Mouse (Mus musculus) intestine, embryonic 15.5 days (tissue): ENCODE measurements around the gene Zwint. TPM values are rescaled to one million over a fixed set of nuclear protein-coding genes. Genes with fewer than 3 reads are reported as not detected.
A peak's percentile ranks its signal among the peaks of the same experiment; 100 is the strongest.

Experiments
- ATAC-seq: fragments of 200-750 bp; cut with Nextera tagmentation; 2 replicates; pipeline ENCODE4 v1.8.0; 2017; ENCODE audit warnings: moderate TSS enrichment, moderate library complexity
- H3K27ac ChIP-seq: fragments of 300-500 bp; sonication (generic); 2 replicates; pipeline ENCODE4 v1.5.1; 2015; ENCODE audit warnings: mild to moderate bottlenecking, inconsistent platforms
- H3K27me3 ChIP-seq: fragments of 300-500 bp; sonication (generic); replicated peaks from 2 replicates; pipeline ENCODE4 v1.6.1; 2015; ENCODE audit warnings: inconsistent platforms
- H3K36me3 ChIP-seq: fragments of 300-500 bp; sonication (generic); 2 replicates; pipeline ENCODE4 v1.6.1; 2015; ENCODE audit warnings: inconsistent platforms
- H3K4me1 ChIP-seq: fragments of 300-500 bp; sonication (generic); replicated peaks from 2 replicates; pipeline ENCODE4 v1.6.1; 2015; ENCODE audit warnings: inconsistent platforms
- H3K4me2 ChIP-seq: fragments of 300-500 bp; sonication (generic); replicated peaks from 2 replicates; pipeline ENCODE4 v1.6.1; 2015; ENCODE audit warnings: mild to moderate bottlenecking, inconsistent platforms
- H3K4me3 ChIP-seq: fragments of 300-500 bp; sonication (generic); replicated peaks from 2 replicates; pipeline ENCODE4 v1.5.1; 2015; ENCODE audit warnings: inconsistent platforms
- H3K9ac ChIP-seq: fragments of 300-500 bp; sonication (generic); 2 replicates; pipeline ENCODE4 v1.6.1; 2015; ENCODE audit warnings: inconsistent platforms
- H3K9me3 ChIP-seq: fragments of 300-500 bp; sonication (generic); 2 replicates; pipeline ENCODE4 v1.6.1; 2016; ENCODE audit warnings: inconsistent platforms
- WGBS: fragments of 180-500 bp; shearing (Covaris S2); methylation state at CpG from one replicate; pipeline ENCODE4 v1.1.7; 2015; 5-methylcytosine and 5-hydroxymethylcytosine counted together
- polyA plus RNA-seq: library from polyadenylated mRNA; unstranded; fragments of >200 nt; fragmentation: Nextera tagmentation; extraction: Ambion mirVana; gene quantifications from 2 replicates; pipeline ENCODE4 v1.2.1, GENCODE M21; 2015

Gene Zwint
- 204 and 216 TPM in 2 replicates for polyA plus RNA-seq

DNA sequence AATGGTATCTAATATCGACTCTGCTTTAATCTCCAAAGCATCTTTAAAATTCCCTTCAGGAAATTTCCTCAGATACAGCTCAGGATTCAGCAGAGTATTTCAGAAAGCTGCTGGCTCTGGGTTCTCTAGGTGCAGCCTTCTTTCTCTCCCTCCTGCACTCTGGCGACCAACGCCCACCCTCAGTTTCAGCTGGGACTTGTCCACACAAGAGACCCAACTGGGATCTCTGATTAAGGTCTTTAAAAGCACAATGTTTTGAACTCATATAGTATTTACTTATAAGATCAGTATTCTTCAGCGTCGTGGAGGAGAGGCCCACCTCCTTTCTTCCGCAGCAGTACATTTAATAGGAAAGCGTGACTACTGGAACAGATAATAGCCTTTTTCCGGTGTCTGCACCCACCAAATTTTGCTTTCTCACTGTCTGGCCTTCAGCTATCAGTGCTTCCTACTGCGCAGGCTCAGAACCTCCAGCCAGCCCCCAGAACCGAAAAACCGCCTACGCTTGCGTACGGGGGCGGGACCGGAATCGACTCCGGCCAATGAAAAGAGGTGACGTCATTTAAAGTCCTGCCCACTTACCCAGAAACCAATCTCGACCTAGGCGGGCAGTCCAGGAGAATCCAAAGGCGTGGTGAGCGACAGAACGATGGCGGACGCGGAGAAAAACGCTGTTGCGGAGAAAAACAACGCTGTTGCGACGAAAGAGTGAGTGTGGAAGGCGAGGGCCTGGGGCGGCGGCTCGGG lies at the start of gene Zwint:
Gene Zwint (plus strand): TSS at position 576 of the 747 bp plus-strand sequence.
- 3% methylated on average over 36 of the region's 36 CpGs for WGBS
- Histone ChIP-seq H3K4me2 (peak within 1 kb of the TSS; percentile 70), H3K27ac (peak within 1 kb of the TSS; percentile 93), H3K9ac (peak within 1 kb of the TSS; percentile 76), H3K4me1 (peaks cover 10% of the 10 kb centered on the region), H3K27me3 (no peaks in the 10 kb centered on the region; the same call in 1 of the 2 replicates), H3K9me3 (no peaks in the 10 kb centered on the region), H3K36me3 (peaks cover 18% of the 10 kb centered on the region; the same call in 1 of the 2 replicates), H3K4me3 (peak within 1 kb of the TSS; percentile 82)
- peak; percentile 99 for ATAC-seq

GRCm38 (mm10) chr10:72613125-72613915 lies 41.3 kb upstream of the Zwint start:
- Histone ChIP-seq H3K4me2 (no peak overlapping the region), H3K36me3 (no peaks in the 10 kb centered on the region), H3K9me3 (no peaks in the 10 kb centered on the region), H3K4me1 (no peaks in the 10 kb centered on the region), H3K27me3 (no peaks in the 10 kb centered on the region), H3K9ac (no peak overlapping the region), H3K27ac (no peak overlapping the region), H3K4me3 (no peak overlapping the region)
- 86% methylated on average over 5 of the region's 5 CpGs for WGBS
- no peak for ATAC-seq

- Histone ChIP-seq H3K9me3 (no peaks in the 10 kb centered on the region), H3K4me3 (no peak overlapping the region), H3K4me2 (no peak overlapping the region), H3K27ac (no peak overlapping the region), H3K9ac (no peak overlapping the region), H3K27me3 (no peaks in the 10 kb centered on the region), H3K36me3 (no peaks in the 10 kb centered on the region), H3K4me1 (no peaks in the 10 kb centered on the region)
- no peak for ATAC-seq
- WGBS = 70% methylated on average over 2 of the region's 2 CpGs
These were observed 38.5 kb upstream of the Zwint start for GRCm38 (mm10) chr10:72616153-72616552.

DNA sequence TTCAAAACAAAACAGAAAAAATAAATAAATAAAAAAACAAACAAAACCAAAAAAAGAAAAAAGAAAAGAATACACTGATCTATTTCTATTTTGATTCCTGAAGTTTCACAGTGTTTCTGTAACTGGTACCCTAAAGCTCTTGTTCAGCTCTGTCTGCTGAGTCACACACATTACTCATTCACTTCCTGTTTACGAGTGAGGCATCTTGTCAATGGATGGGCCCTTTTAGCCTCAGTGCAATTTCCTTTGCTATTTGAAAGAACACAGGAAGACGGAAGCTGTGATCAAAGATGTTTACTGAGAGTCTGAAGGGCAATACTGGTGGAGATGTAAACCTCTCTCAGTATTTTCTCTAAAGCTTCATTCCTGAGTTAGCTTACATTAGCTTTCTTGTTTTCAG lies 34.1 kb upstream of the Zwint start:
- 34% methylated on average over 2 of the region's 2 CpGs for WGBS
- no peak for ATAC-seq
- no peaks in the 10 kb centered on the region for H3K4me1 ChIP-seq

DNA sequence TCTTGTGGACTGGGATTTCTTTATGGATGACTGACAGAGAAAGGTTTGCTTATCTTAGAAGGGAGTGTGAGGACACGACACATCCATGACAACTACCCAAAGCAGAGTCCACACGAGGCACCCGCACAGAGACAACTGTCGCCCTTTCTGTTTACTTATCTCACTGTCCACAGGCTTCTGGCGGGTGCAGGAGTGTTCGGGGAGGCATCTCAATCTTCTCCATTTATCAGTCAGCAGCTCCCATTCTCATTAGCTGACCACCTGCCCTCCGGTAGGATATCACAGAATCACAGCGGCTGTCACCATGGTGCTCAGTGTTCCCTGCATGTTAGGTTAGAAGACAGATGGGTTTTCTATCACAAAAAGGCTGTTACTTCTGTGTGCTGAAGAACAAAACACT lies 31.1 kb upstream of the Zwint start:
- H3K27me3 ChIP-seq = no peaks in the 10 kb centered on the region

More for the DNA sequence above, 34.1 kb upstream of the Zwint start:
- Histone ChIP-seq H3K9me3 (no peaks in the 10 kb centered on the region), H3K4me3 (no peak overlapping the region), H3K36me3 (no peaks in the 10 kb centered on the region), H3K27ac (no peak overlapping the region), H3K27me3 (no peaks in the 10 kb centered on the region), H3K9ac (no peak overlapping the region), H3K4me2 (no peak overlapping the region)

GRCm38 (mm10) chr10:72634125-72634524 lies 20.5 kb upstream of the Zwint start:
- WGBS = 16% methylated on average over 5 of the region's 5 CpGs
- no peak overlapping the region for H3K4me2 ChIP-seq
- H3K9ac ChIP-seq = no peak overlapping the region
- ATAC-seq = peak; percentile 61
- no peak overlapping the region for H3K27ac ChIP-seq
- H3K9me3 ChIP-seq = no peaks in the 10 kb centered on the region
- no peaks in the 10 kb centered on the region for H3K4me1 ChIP-seq
- H3K27me3 ChIP-seq = no peaks in the 10 kb centered on the region
- H3K36me3 ChIP-seq = no peaks in the 10 kb centered on the region
- H3K4me3 ChIP-seq = no peak overlapping the region

More for the DNA sequence above, 31.1 kb upstream of the Zwint start:
- Histone ChIP-seq H3K9ac (no peak overlapping the region), H3K9me3 (no peaks in the 10 kb centered on the region), H3K4me2 (no peak overlapping the region), H3K36me3 (no peaks in the 10 kb centered on the region), H3K27ac (no peak overlapping the region), H3K4me1 (no peaks in the 10 kb centered on the region), H3K4me3 (no peak overlapping the region)
- WGBS = 51% methylated on average over 8 of the region's 8 CpGs
- no peak for ATAC-seq

DNA sequence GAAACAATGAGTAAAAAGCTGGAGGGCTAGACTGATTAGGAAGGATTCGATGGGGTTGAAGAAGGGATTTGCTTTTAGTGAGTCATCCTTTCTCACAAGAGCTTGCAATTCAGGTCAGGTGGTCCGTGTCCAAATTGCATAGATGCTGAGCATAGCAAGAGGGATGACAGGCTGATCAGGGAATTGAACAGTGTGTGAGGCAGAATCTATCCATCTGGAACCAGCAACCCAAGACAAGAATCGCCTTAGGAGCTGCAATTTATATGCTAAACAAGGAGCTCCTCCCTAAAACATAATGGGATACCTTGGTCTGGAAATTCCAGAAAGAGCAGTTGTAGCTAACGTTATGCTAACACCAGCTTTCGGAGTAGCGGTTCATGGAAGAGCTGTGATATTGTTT lies 3.8 kb upstream of the Zwint start:
- Histone ChIP-seq H3K9me3 (no peaks in the 10 kb centered on the region), H3K36me3 (no peaks in the 10 kb centered on the region)
- WGBS = 73% methylated on average over 6 of the region's 6 CpGs

GRCm38 (mm10) chr10:72653797-72654196 lies 848 bp upstream of the Zwint start:
- ATAC-seq = no peak
- 53% methylated on average over 2 of the region's 2 CpGs for WGBS
- Histone ChIP-seq H3K9ac (no peak overlapping the region), H3K4me1 (peaks cover 10% of the 10 kb centered on the region), H3K36me3 (peaks cover 14% of the 10 kb centered on the region; the same call in 1 of the 2 replicates), H3K27ac (no peak overlapping the region), H3K4me2 (peak overlapping the region; percentile 70), H3K9me3 (no peaks in the 10 kb centered on the region), H3K4me3 (no peak overlapping the region), H3K27me3 (no peaks in the 10 kb centered on the region; the same call in 1 of the 2 replicates)

More for the DNA sequence above, 3.8 kb upstream of the Zwint start:
- Histone ChIP-seq H3K4me3 (no peak overlapping the region), H3K4me2 (no peak overlapping the region), H3K27me3 (no peaks in the 10 kb centered on the region; the same call in 1 of the 2 replicates), H3K4me1 (peaks cover 4% of the 10 kb centered on the region), H3K9ac (no peak overlapping the region), H3K27ac (no peak overlapping the region)
- ATAC-seq = no peak

- under 1% methylated on average over 15 of the region's 15 CpGs for WGBS
- peak overlapping the region; percentile 76 for H3K9ac ChIP-seq
- peaks cover 10% of the 10 kb centered on the region for H3K4me1 ChIP-seq
- ATAC-seq = peak; percentile 80
- peak overlapping the region; percentile 70 for H3K4me2 ChIP-seq
- H3K27me3 ChIP-seq = no peaks in the 10 kb centered on the region; the same call in 1 of the 2 replicates
- H3K4me3 ChIP-seq = peak overlapping the region; percentile 82
- no peaks in the 10 kb centered on the region for H3K9me3 ChIP-seq
- H3K36me3 ChIP-seq = peaks cover 18% of the 10 kb centered on the region; the same call in 1 of the 2 replicates
- peak overlapping the region; percentile 93 for H3K27ac ChIP-seq
These were observed 418 bp downstream of the Zwint start for GRCm38 (mm10) chr10:72655017-72655509.

- Histone ChIP-seq H3K9ac (no peak overlapping the region), H3K27ac (no peak overlapping the region), H3K4me2 (no peak overlapping the region), H3K4me3 (no peak overlapping the region), H3K4me1 (peaks cover 10% of the 10 kb centered on the region), H3K36me3 (peaks cover 21% of the 10 kb centered on the region), H3K27me3 (no peaks in the 10 kb centered on the region), H3K9me3 (no peaks in the 10 kb centered on the region)
- 97% methylated on average over 5 of the region's 5 CpGs for WGBS
- no peak for ATAC-seq
These were observed 4.6 kb downstream of the Zwint start for GRCm38 (mm10) chr10:72659198-72659597.

DNA sequence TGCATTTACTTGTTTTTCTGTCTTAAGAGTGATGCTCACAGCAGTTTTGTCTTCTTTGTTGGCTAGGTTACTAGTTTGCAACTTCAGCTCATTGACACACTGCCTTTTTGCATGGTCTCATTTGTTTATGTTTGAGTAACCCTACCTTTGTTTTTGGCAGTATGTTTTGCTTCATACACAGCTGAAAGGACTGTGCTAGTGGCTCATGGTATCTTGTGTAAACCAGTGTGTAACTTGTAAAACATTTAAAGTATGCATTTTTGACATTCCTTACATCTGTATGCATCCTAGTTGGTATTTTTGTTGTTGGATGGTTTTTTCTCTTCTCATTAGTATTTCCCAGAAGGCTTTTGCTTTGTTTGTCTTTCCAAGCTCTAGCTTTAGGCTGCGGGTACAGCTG lies 5.7 kb downstream of the Zwint start:
- Histone ChIP-seq H3K9ac (no peak overlapping the region), H3K4me2 (no peak overlapping the region), H3K4me1 (peaks cover 10% of the 10 kb centered on the region), H3K27me3 (no peaks in the 10 kb centered on the region), H3K9me3 (no peaks in the 10 kb centered on the region), H3K27ac (no peak overlapping the region), H3K4me3 (no peak overlapping the region), H3K36me3 (peaks cover 21% of the 10 kb centered on the region)
- 92% methylated on average over 1 of the region's 1 CpGs for WGBS
- ATAC-seq = no peak

GRCm38 (mm10) chr10:72667856-72668255 lies 13.2 kb downstream of the Zwint start:
- Histone ChIP-seq H3K27me3 (no peaks in the 10 kb centered on the region), H3K4me3 (no peak overlapping the region), H3K9ac (no peak overlapping the region), H3K36me3 (peaks cover 6% of the 10 kb centered on the region), H3K9me3 (no peaks in the 10 kb centered on the region), H3K4me1 (no peaks in the 10 kb centered on the region), H3K27ac (no peak overlapping the region), H3K4me2 (no peak overlapping the region)
- ATAC-seq = no peak
- 93% methylated on average over 5 of the region's 5 CpGs for WGBS
